ENCODE assay signal across 25 mouse cellular contexts in genomic region chr2:9467573-9467972, GRCm38 (mm10).
DNase-seq lines count a peak whose midpoint lies in the region; ATAC-seq and TF ChIP-seq lines count a peak whose summit lies in the region.
"Had no signal": no experiment of that assay in that cellular context is flagged by ENCODE, and none has a peak within 500 bp of the region (broad histone marks: within the 10 kb centered on the region; RNA-seq: fewer than 3 reads in every experiment).

No protein-coding gene starts in this region.

- H3K4me1 ChIP-seq in midbrain, embryonic 11.5 days (ENCODE audit: control insufficient read depth, insufficient read depth, low read length) = no peaks in the 10 kb centered on the region
- no peaks in the 10 kb centered on the region for H3K4me1 ChIP-seq in intestine, postnatal 0 days (replicated peaks; ENCODE audit: control insufficient read depth, insufficient read depth, low read length)
- H3K4me1 ChIP-seq: forebrain, embryonic 15.5 days; heart, embryonic 10.5 days; heart, embryonic 13.5 days; intestine, embryonic 15.5 days had no signal

- no peak overlapping the region for H3K9ac ChIP-seq in midbrain, embryonic 11.5 days (ENCODE audit: low read length)
- no peak overlapping the region for H3K9ac ChIP-seq in intestine, postnatal 0 days (ENCODE audit: low read depth, low read length)
- H3K9ac ChIP-seq: forebrain, embryonic 15.5 days; heart, embryonic 13.5 days; hindbrain, embryonic 14.5 days; intestine, embryonic 15.5 days had no signal

- TF ChIP-seq CTCF in intestine, postnatal 0 days (IDR thresholded peaks at IDR 0.05; ENCODE audit: low read depth) = no peak

- H3K4me3 ChIP-seq in midbrain, embryonic 11.5 days (ENCODE audit: low read depth, low read length) = no peak overlapping the region
- H3K4me3 ChIP-seq in intestine, postnatal 0 days (ENCODE audit: low read depth, low read length) = no peak overlapping the region
- H3K4me3 ChIP-seq: forebrain, embryonic 15.5 days; heart, adult 2 months; heart, embryonic 10.5 days; heart, embryonic 13.5 days; intestine, embryonic 15.5 days had no signal

- no peaks in the 10 kb centered on the region for H3K36me3 ChIP-seq in midbrain, embryonic 11.5 days (ENCODE audit: control insufficient read depth, insufficient read depth, low read length)
- no peaks in the 10 kb centered on the region for H3K36me3 ChIP-seq in intestine, postnatal 0 days (ENCODE audit: control insufficient read depth, insufficient read depth)
- H3K36me3 ChIP-seq: forebrain, embryonic 15.5 days; heart, embryonic 10.5 days; heart, embryonic 13.5 days; intestine, embryonic 15.5 days had no signal

- H3K27ac ChIP-seq in midbrain, embryonic 11.5 days (ENCODE audit: low read depth, low read length) = no peak overlapping the region
- no peak overlapping the region for H3K27ac ChIP-seq in intestine, postnatal 0 days (ENCODE audit: low read depth, low read length)
- H3K27ac ChIP-seq: forebrain, embryonic 15.5 days; heart, adult 2 months; heart, embryonic 10.5 days; heart, embryonic 13.5 days; hindbrain, embryonic 14.5 days; hindbrain, postnatal 0 days; intestine, embryonic 15.5 days had no signal

- H3K27me3 ChIP-seq in midbrain, embryonic 11.5 days (ENCODE audit: control insufficient read depth, insufficient read depth, low read length) = no peaks in the 10 kb centered on the region
- H3K27me3 ChIP-seq in intestine, postnatal 0 days (replicated peaks; ENCODE audit: control insufficient read depth, insufficient read depth, low read length) = no peaks in the 10 kb centered on the region
- H3K27me3 ChIP-seq: forebrain, embryonic 15.5 days; heart, embryonic 13.5 days; intestine, embryonic 15.5 days had no signal

- WGBS in midbrain, embryonic 11.5 days = 81% methylated on average over 2 of the region's 2 CpGs
- 73% methylated on average over 2 of the region's 2 CpGs for WGBS in intestine, postnatal 0 days

- peak; percentile 36 for DNase-seq in CD4-positive, CD25-positive, alpha-beta regulatory T cell, adult 2 months (ENCODE audit: low read depth, low spot score)
- DNase-seq in induced T-regulatory cell, adult 2 months (ENCODE audit: low read depth) = peak; percentile 26
- peak; percentile 36 for DNase-seq in thymus, postnatal 0 days (ENCODE audit: low spot score)
- peak; percentile 22 for DNase-seq in thymus, postnatal 4 days
- no peak for DNase-seq in frontal cortex, postnatal 14 days (ENCODE audit: low spot score in 2 of 2)
- DNase-seq in midbrain, embryonic 11.5 days (ENCODE audit: low spot score, missing footprints) = no peak
- DNase-seq: adrenal gland, adult 2 months; adrenal gland, postnatal 14 days; cerebellum, adult 11 months; cerebellum, adult 2 months; cerebellum, postnatal 10 days; cerebellum, postnatal 36 days; embryo, embryonic 11 days; gastrocnemius, postnatal 10 days; gastrocnemius, postnatal 36 days; heart, adult 2 months; heart, postnatal 14 days; heart, postnatal 4 days had no signal

- ATAC-seq in midbrain, embryonic 11.5 days (ENCODE audit: low FRiP score) = no peak
- no peak for ATAC-seq in intestine, postnatal 0 days
- ATAC-seq: forebrain, embryonic 15.5 days; hindbrain, postnatal 0 days; intestine, embryonic 15.5 days had no signal

- H3K4me2 ChIP-seq in midbrain, embryonic 11.5 days = no peak overlapping the region
- H3K4me2 ChIP-seq in intestine, postnatal 0 days (replicated peaks; ENCODE audit: low read depth) = no peak overlapping the region
- H3K4me2 ChIP-seq: forebrain, embryonic 15.5 days; heart, embryonic 13.5 days; hindbrain, embryonic 14.5 days; intestine, embryonic 15.5 days had no signal

- H3K9me3 ChIP-seq in midbrain, embryonic 11.5 days (ENCODE audit: control insufficient read depth, low read length) = no peaks in the 10 kb centered on the region
- H3K9me3 ChIP-seq in intestine, postnatal 0 days (ENCODE audit: control insufficient read depth) = no peaks in the 10 kb centered on the region
- H3K9me3 ChIP-seq: forebrain, embryonic 15.5 days; heart, embryonic 10.5 days; heart, embryonic 13.5 days; intestine, embryonic 15.5 days had no signal

Comparison
In these comparisons a context has a peak if more than half of its experiments do, and no peak if none do; other contexts are left out.
1. DNase-seq: peak in CD4-positive, CD25-positive, alpha-beta regulatory T cell, adult 2 months (single experiment), induced T-regulatory cell, adult 2 months (single experiment), thymus, postnatal 0 days (single experiment) and thymus, postnatal 4 days (single experiment); none in frontal cortex, postnatal 14 days (0 of 2) and midbrain, embryonic 11.5 days (single experiment).